Mouse (Mus musculus): ENCODE results near the gene Ankar. TPM values are rescaled to one million over a fixed set of nuclear protein-coding genes. Genes with fewer than 3 reads are reported as not detected.
A peak's percentile ranks its signal among the peaks of the same experiment; 100 is the strongest.

Gene Ankar
- polyA plus RNA-seq, 1 experiment = not detected

- H3K36me3 ChIP-seq (ENCODE audit: control insufficient read depth, insufficient read depth) = peaks cover 53% of the 10 kb centered on the region
Measured at GRCm38 (mm10) chr1:72596231-72596630, 104.1 kb downstream of the Ankar start.

GRCm38 (mm10) chr1:72595686-72596085, 104.7 kb downstream of the Ankar start:
- H3K79me2 ChIP-seq (ENCODE audit: control insufficient read depth, insufficient read depth) = no peaks in the 10 kb centered on the region
- no peak for TF ChIP-seq MYOG (IDR thresholded peaks at IDR 0.05; ENCODE audit: control insufficient read depth, extremely low read depth, insufficient read length)
- TF ChIP-seq CTCF (IDR thresholded peaks at IDR 0.05; ENCODE audit: control insufficient read depth, insufficient read depth, insufficient read length) = no peak
- TF ChIP-seq CEBPB (IDR thresholded peaks at IDR 0.05; ENCODE audit: low read depth) = no peak
- TF ChIP-seq USF1 (IDR thresholded peaks at IDR 0.05; ENCODE audit: low read depth) = no peak
- TF ChIP-seq FOSL1 (IDR thresholded peaks at IDR 0.05; ENCODE audit: insufficient read depth, low read length, poor library complexity, severe bottlenecking) = no peak
- TF ChIP-seq MYOD1 (IDR thresholded peaks at IDR 0.05; ENCODE audit: control insufficient read depth, insufficient read length, low read depth) = no peak
- no peak for TF ChIP-seq MAX (IDR thresholded peaks at IDR 0.05)
- no peaks in the 10 kb centered on the region for H3K79me3 ChIP-seq (ENCODE audit: low read depth)
- H3K27me3 ChIP-seq (ENCODE audit: control insufficient read depth, insufficient read depth, insufficient read length) = no peaks in the 10 kb centered on the region
- H3K36me3 ChIP-seq (ENCODE audit: control insufficient read depth, insufficient read depth) = peaks cover 58% of the 10 kb centered on the region
- H3ac ChIP-seq (ENCODE audit: control insufficient read depth, insufficient read length, low read depth) = no peak overlapping the region
- no peak overlapping the region for H3K4me3 ChIP-seq (ENCODE audit: insufficient read depth, poor library complexity, severe bottlenecking)

More at GRCm38 (mm10) chr1:72596231-72596630, 104.1 kb downstream of the Ankar start:
- TF ChIP-seq FOSL1 (IDR thresholded peaks at IDR 0.05; ENCODE audit: insufficient read depth, low read length, poor library complexity, severe bottlenecking) (no peak), CTCF (IDR thresholded peaks at IDR 0.05; ENCODE audit: control insufficient read depth, insufficient read depth, insufficient read length) (no peak), MAX (IDR thresholded peaks at IDR 0.05) (no peak), CEBPB (IDR thresholded peaks at IDR 0.05; ENCODE audit: low read depth) (no peak), MYOG (IDR thresholded peaks at IDR 0.05; ENCODE audit: control insufficient read depth, extremely low read depth, insufficient read length) (no peak), MYOD1 (IDR thresholded peaks at IDR 0.05; ENCODE audit: control insufficient read depth, insufficient read length, low read depth) (no peak), USF1 (IDR thresholded peaks at IDR 0.05; ENCODE audit: low read depth) (no peak)
- H3ac ChIP-seq (ENCODE audit: control insufficient read depth, insufficient read length, low read depth) = no peak overlapping the region
- H3K79me2 ChIP-seq (ENCODE audit: control insufficient read depth, insufficient read depth) = no peaks in the 10 kb centered on the region
- no peaks in the 10 kb centered on the region for H3K27me3 ChIP-seq (ENCODE audit: control insufficient read depth, insufficient read depth, insufficient read length)
- H3K79me3 ChIP-seq (ENCODE audit: low read depth) = no peaks in the 10 kb centered on the region
- H3K4me3 ChIP-seq (ENCODE audit: insufficient read depth, poor library complexity, severe bottlenecking) = no peak overlapping the region

DNA sequence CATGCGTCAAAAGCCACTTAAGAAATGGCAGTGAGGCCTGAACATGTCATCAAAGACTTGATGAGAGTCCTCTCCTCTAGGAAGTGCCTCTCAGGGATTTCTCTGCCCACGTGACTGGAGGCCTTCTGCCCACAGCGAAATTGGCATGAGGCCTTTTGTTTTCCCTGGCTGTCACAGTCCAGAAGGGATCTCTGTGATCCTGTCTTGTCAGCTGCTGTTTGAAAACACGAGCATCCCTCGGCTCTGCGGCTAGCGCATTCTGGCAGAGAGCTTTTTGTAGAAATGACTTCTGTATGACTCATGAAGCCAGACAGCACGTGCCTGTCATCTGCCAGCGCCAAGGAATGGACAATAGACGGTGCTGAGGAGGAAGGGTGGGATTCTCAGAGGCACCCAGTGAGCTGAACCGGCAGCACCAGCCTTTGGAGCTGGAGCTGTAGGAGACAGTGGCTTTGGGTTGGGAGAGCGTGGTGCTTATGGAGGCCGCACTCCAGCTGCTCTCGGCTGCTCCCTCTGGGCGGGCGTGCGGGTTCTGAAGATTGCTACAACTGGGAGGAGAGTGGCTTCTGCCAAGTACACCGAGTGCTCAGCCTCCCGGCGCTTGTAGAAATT, 106.9 kb downstream of the Ankar start:
- H3K27me3 ChIP-seq (ENCODE audit: control insufficient read depth, insufficient read depth, insufficient read length) = no peaks in the 10 kb centered on the region
- H3K4me3 ChIP-seq (ENCODE audit: insufficient read depth, poor library complexity, severe bottlenecking) = no peak overlapping the region
- TF ChIP-seq CTCF (IDR thresholded peaks at IDR 0.05; ENCODE audit: control insufficient read depth, insufficient read depth, insufficient read length) = no peak
- TF ChIP-seq MYOD1 (IDR thresholded peaks at IDR 0.05; ENCODE audit: control insufficient read depth, insufficient read length, low read depth) = peak; percentile 67
- peak; percentile 99 for TF ChIP-seq USF1 (IDR thresholded peaks at IDR 0.05; ENCODE audit: low read depth)
- TF ChIP-seq FOSL1 (IDR thresholded peaks at IDR 0.05; ENCODE audit: insufficient read depth, low read length, poor library complexity, severe bottlenecking) = peak; percentile 92
- peak; percentile 98 for TF ChIP-seq MAX (IDR thresholded peaks at IDR 0.05)
- no peaks in the 10 kb centered on the region for H3K79me2 ChIP-seq (ENCODE audit: control insufficient read depth, insufficient read depth)
- no peaks in the 10 kb centered on the region for H3K79me3 ChIP-seq (ENCODE audit: low read depth)
- H3K36me3 ChIP-seq (ENCODE audit: control insufficient read depth, insufficient read depth) = peaks cover 53% of the 10 kb centered on the region
- no peak overlapping the region for H3ac ChIP-seq (ENCODE audit: control insufficient read depth, insufficient read length, low read depth)

Other genes starting within 250 kb of the Ankar start
- 0.02 TPM for gene March4, start 163.6 kb downstream of the Ankar start, polyA plus RNA-seq (2012; fragmentation: generic; extraction: Trizol)
- 15.3 TPM for gene Smarcal1, start 117.3 kb downstream of the Ankar start, polyA plus RNA-seq (2012; fragmentation: generic; extraction: Trizol)
- gene Rpl37a, start 10.7 kb upstream of the Ankar start, polyA plus RNA-seq (2012; fragmentation: generic; extraction: Trizol) = 3,206 TPM
- 222 TPM for gene Igfbp2, start 123.9 kb upstream of the Ankar start, polyA plus RNA-seq (2012; fragmentation: generic; extraction: Trizol)
- 62.8 TPM for gene Igfbp5, start 174.3 kb upstream of the Ankar start, polyA plus RNA-seq (2012; fragmentation: generic; extraction: Trizol)

Data from C2C12 (cell line).